Mouse (Mus musculus) A20 (cell line): ENCODE measurements around the gene Gpr84.
A peak's percentile ranks its signal among the peaks of the same experiment; 100 is the strongest.
"Not testable (repeated sequence)": the region's sequence is repeated elsewhere in the genome, so short reads cannot be mapped to it uniquely, and the experiment has no call there.

Experiments
- DNase-seq: peaks from one replicate; pipeline ENCODE4 v3.0.0-alpha.2; 2011; ENCODE audit warnings: low read depth, low spot score

Gpr84 gene

DNA sequence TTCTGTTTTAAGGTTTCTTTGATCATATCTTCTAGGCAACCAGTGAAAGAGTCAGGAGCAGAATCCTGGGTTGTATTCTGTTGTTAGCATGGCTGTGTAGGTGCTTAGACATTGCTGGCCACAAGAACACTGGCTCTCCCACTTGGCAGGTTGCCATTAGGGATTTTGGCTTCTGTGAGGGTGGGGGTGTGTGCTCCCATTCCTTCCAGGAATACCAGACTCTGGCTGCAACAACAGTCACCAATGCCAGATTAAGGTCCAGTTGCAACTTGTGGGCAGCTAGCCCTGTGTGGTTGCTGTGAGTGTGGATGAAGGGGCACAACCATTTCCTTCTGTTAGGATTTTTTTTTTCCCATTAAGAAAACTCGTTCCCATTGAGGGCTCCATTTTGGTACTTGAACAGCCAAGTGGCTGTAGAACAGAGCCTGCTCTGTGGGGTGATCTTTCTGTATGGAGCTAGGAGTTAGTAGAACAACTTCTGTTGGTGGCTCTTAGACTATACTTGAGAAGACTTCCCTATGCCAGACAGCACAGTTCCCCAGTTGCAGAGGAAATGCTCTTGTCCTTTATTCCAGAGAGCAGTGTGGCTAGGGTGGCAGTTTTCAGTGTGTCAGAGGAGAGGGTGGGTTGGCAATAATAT, 24.5 kb downstream of the Gpr84 start:
- DNase-seq, result no peak

DNA sequence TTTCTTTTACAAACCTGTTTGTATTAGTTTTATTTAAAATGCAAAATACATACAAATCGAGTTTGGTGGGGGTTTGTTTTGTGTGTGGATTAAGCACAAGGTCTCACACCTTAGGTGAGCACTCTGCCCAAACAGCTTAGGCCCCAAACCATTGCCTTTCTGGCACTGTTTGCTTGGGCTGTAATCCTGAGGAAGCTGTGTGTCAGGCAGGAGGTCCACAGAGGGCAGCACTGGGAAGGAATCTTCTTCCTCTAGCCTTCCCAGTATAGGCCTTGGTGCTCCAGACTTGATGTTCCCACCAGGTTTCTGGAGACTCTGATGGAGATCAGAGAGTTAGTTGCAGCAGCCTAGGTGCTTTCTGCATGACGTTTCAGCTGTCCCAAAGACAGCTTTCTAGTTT, 25.8 kb downstream of the Gpr84 start:
- no peak for DNase-seq

GRCm38 (mm10) chr15:103284066-103284465, 26.3 kb downstream of the Gpr84 start:
- peak; percentile 63 for DNase-seq

DNA sequence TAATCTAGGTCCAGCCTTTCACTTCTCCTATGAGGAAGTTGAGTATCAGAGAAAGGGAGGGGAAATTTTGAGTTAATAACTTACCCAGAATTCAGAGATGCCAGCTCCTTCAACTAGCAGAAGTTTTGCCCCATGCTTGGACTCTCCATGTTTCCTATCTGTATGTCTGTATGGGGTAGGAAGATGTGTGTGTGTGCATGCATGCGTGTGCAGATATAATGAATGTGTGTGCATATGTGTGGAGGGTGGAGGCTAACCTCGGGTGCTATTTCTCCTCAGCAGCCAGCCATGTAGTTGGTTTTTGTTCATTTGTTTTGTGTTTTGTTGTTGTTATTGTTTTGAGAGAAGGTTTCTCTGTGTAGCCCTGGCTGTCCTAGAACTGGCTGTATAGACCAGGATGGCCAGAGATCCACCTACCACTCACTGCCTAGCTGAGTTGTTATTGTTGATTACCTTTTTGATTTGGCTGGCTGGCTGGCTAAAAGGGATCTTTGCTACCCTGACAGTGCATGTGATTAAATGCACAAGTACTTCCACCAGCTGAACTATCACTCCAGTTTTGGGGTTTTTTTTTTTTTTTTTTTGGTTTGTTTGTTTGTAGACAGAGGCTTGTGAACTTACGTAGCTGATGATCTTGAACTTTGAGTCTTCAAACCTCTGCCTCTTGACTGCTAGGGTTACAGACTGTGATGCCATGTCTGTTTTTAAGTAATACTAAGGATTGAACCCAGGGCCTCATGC, 28.8 kb downstream of the Gpr84 start:
- DNase-seq, result no peak

- peak; percentile 68 for DNase-seq
Measured at GRCm38 (mm10) chr15:103280817-103281464, 29.5 kb downstream of the Gpr84 start.

GRCm38 (mm10) chr15:103279750-103280149, 30.7 kb downstream of the Gpr84 start:
- peak; percentile 48 for DNase-seq

DNA sequence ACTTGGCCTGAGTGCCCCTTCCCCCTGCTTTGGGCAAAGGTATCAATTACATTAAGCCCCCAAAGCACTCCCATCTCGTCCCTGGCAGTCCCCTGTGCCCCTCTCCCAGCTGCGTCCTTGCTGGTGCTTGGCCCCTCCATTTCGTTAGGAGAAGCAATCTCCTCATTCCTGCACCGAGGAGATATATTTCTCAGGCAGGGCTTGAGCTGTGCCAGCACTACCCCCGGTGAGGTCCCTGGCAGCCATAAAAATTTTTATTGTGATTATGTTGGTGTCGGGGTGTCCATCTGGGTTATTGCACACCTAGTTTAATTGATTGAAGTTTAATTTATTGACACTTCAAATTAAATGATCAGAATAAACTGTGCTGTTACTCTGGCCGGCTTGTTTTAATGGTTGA, 32.5 kb downstream of the Gpr84 start:
- DNase-seq, result no peak

DNA sequence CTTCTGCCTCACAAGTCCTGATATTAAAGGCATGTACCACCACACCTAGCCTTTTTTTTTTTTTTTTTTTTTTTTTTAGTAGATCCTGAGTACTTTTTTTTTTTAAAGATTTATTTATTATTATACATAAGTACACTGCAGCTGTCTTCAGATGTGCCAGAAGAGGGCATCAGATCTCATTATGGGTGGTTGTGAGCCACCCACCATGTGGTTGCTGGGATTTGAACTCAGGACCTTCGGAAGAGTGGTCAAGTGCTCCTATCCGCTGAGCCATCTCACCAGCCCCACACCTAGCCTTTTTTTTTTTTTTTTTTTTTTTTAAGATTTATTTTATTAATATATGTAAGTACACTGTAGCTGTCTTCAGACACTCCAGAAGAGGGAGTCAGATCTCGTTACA, 34.5 kb downstream of the Gpr84 start:
- not testable (repeated sequence) for DNase-seq

DNA sequence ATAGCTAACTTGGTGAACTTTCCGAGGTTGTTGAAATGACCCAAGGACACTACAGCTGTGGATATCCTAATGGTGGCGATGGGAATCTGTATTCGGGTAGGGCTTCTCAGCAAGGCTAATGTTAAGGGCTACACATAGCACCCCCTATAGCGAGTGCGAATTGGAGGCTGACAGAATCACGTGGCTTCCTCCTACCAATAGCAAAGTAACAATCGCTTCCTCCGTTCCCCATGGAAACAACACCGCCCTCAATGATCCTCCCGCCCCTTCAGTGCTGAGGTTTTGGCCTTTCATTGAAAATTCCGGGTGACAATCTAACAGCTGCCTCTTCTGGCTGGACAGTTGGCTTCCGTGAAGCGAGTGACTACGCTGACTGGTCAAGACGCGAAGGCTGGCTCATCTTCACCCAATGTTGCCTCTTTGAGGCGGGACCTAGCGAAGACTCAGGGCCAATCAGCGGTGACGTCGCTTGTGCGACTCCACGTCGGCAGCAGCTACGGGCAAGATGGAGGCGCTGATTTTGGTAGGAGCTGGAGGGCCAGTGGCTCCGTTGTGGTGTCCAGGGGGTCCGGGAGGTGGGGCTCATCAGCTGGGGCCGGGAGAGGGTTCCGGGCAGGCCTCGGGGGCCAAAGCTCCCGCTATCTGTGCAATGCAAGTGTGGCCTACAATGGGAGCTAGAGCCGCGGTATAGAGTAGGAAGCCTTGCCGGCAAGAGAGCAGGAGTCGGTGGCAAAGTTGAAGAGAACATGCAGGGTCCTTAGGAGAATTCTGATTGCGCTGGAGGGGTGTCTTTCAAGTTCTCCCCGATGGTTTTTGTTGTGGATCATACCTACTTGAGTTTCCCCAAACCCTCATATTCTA, 37.8 kb downstream of the Gpr84 start, which contains the start of gene Copz1:
Gene Copz1, plus strand, starts transcription at position 296 of the 861 bp plus-strand sequence.
- peak; percentile 98 for DNase-seq

DNA sequence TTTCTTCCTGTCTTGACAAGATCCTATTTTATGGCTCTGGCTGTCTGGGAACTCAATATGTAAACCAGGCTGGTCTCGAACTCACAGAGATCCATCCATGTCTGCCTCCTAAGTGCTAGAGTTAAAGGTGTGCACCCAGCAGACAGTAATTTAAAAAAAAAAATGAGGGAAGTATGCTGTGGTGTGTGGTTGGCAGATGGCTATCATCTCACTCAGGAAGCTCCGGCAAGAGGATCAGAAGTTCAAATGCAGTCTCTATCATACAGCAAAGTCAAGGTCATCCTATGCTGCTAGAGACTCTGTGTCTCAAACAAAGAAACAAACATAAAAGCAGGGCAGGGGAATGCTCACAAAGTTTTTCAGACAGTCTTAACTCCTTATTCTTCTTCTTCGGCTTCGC, 41.5 kb downstream of the Gpr84 start:
- DNase-seq, result no peak

DNA sequence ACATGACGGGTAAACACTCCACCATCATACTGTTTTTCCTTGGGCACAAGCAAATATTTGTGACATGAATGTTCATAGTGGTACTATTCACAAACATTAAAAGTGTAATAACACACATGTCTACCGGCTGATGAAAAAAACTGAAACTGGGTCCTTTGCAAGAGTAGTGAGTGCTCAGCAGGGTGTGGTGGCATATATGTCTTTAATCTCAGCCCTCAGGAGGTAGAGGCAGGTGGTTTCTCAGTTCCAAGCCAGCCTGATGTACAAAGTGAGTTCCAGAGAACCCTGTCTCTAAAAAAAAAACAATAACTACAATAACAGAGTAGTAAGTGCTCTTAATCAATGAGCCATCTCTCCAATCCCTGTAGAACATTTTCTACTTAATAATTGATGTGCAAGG, 45.6 kb downstream of the Gpr84 start:
- DNase-seq, result no peak

DNA sequence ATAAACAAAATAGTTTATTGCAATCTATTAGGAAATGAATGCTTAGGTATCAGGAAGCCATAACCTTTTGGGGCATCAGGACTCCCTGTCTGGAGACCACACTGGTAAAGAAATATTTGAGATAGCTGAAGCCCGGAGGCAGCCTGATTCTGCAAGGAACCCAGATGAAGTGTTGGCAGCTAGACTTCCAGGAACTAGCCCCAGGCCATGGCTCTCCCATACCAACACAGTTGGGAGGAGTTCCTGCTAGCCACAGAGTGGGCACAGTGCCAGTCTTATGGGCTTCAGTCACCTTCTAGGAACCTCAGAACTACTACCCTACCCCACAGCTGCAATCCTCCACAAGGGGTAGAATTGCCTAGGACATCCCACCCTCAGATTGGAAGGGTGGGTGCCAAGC, 50.4 kb downstream of the Gpr84 start:
- DNase-seq, result no peak

GRCm38 (mm10) chr15:103259162-103259561, 51.2 kb downstream of the Gpr84 start:
- no peak for DNase-seq
